Mouse (Mus musculus) cerebral cortex, adult 2 months (tissue): ENCODE data around the gene Sh2d4b.

ENCODE experiments used
- WGBS: fragments of 180-500 bp; shearing (Covaris S2); methylation state at CpG from one replicate; pipeline ENCODE4 v1.1.7; 2018; 5-methylcytosine and 5-hydroxymethylcytosine counted together

Gene Sh2d4b

GRCm38 (mm10) chr14:40816715-40817114 lies 76.4 kb downstream of the Sh2d4b start:
- 47% methylated on average over 5 of the region's 5 CpGs for WGBS

GRCm38 (mm10) chr14:40791606-40792005 lies 101.5 kb downstream of the Sh2d4b start:
- WGBS, result 40% methylated on average over 1 of the region's 1 CpGs

GRCm38 (mm10) chr14:40789110-40789509 lies 104.0 kb downstream of the Sh2d4b start:
- WGBS, result 43% methylated on average over 3 of the region's 3 CpGs

GRCm38 (mm10) chr14:40769097-40770090 lies 123.7 kb downstream of the Sh2d4b start:
- WGBS, result 54% methylated on average over 7 of the region's 7 CpGs
